Mouse (Mus musculus) c-Kit-positive CD71-positive TER-119-negative erythroid progenitor cells, embryonic 14.5 days (primary cell): ENCODE data around the gene Taok2.
A peak's percentile ranks its signal among the peaks of the same experiment; 100 is the strongest.

ENCODE experiments used
- DNase-seq: peaks from one replicate; pipeline ENCODE4 v3.0.0-alpha.2; 2013; ENCODE audit warnings: low read depth

The Taok2 gene

DNA sequence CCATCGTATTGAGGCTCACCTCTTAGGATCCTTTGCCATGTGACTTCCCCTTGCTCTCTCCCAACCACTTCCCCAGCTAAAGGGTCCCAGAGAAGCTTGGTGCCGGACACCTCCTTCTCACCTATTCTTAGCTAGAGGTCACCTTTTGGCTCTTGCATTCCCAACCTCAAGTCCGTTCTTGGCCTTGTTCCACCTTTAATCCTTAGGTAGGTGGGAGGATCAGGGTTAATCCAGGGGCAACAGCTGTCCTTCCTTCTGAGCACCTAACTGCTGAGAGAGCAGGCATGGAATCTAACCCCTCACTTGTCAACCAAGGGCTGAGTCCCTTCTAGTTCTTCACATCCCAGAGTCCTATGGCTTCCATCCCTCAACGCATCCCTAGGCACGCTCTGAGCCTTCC is 58.6 kb downstream of the Taok2 start:
- DNase-seq, result no peak

GRCm38 (mm10) chr7:126825403-126825802 is 59.1 kb downstream of the Taok2 start:
- DNase-seq, result no peak

DNA sequence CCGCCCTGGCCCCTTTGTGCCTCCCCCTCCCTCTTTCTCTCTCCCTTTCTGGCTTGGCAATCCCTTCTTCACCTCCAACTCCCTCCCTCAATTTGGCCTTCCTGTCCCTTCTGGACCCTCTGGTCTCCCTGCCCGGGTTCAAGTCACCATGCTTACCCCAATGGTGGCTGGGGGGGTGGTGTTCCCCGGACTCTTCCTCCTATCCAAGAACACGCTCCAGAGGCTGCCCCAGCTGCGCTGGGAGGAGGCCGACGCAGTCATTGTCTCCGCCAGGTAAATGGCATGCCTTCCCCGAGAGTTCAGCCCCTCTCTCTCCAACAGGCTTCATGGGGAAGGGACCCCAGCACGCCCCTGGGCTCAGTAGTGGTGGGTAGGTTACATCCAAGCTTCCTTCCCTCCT is 60.6 kb downstream of the Taok2 start:
- no peak for DNase-seq

DNA sequence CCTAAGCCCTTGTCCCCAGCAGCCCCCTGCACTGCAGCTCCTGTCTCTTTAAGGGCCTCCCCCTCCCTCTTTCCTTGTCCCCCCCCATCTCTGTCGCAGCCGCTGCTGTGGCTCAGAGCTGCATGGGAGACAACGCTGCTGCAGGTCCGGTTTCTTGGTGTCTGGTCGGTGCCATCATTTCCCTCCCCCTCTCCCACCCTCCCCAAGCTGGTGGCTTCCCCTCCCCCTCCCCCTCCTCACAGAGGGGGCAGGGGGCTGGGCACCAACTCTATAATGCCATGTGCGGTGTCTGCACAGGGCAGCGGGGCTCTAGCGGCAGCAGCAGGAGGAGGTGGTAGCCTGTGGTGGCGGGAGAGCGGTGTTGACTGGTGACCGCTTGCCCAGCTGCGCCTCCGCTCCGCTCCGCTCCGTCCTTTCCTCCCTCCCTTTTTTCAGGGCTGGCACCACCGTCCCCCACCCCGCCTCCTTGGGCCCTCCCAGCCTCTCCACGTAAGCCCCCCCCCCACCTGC is 61.2 kb downstream of the Taok2 start:
- no peak for DNase-seq

GRCm38 (mm10) chr7:126822741-126823140 is 61.8 kb downstream of the Taok2 start:
- no peak for DNase-seq

GRCm38 (mm10) chr7:126821835-126822511 is 62.5 kb downstream of the Taok2 start:
- DNase-seq, result peak; percentile 71

- no peak for DNase-seq
Measured at GRCm38 (mm10) chr7:126818818-126819217, 65.7 kb downstream of the Taok2 start.

DNA sequence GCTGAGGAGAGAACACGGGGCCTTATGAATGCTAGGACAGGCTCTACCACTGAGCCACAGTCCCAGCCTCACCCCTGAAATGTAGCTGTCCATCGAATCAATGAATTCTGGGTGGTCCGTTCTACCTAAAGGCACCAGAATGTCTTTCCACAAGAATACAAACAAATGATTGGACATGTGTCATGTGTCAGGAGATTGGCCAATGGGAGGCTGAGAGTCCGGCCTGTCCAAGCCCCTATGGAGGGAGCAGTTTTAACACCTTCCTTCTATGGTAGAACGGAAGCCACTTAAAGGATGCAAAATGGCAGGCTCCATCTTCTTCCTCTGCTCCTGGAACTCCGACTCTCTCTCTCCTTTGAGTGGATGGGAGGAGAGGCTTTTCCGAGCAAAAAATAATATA is 66.9 kb downstream of the Taok2 start:
- DNase-seq, result no peak

GRCm38 (mm10) chr7:126816494-126816893 is 68.0 kb downstream of the Taok2 start:
- no peak for DNase-seq

GRCm38 (mm10) chr7:126815726-126816222 is 68.7 kb downstream of the Taok2 start:
- no peak for DNase-seq
